Mouse (Mus musculus): ENCODE measurements at regions not wholly inside any gene's neighbourhood (a gene's known extent, or its start where the extent isn't known, plus 50 kb on each side); places are given as distances from the start of the nearest gene placed in this dataset.

DNA sequence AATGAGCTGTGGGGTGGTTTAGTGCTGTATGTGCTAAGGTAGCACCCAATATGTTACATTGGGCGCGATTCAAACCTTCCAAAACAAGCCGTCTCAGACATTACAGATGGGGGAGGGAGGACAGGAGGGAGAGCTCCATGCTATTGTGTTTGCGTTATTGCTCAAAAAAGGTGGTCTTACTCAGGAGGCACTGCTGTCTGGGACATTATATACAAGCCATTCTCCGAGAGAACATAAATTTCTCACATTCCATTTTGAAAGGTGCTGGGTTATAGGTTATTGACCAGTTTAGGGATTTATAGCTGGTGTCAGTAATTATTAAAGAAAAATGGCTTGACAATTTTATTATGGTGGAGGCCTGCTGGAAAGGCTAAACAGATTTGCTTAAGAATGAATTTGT is 649.4 kb downstream of the Kcnj2 start:
- no peak for DNase-seq (ENCODE audit: low spot score)

DNA sequence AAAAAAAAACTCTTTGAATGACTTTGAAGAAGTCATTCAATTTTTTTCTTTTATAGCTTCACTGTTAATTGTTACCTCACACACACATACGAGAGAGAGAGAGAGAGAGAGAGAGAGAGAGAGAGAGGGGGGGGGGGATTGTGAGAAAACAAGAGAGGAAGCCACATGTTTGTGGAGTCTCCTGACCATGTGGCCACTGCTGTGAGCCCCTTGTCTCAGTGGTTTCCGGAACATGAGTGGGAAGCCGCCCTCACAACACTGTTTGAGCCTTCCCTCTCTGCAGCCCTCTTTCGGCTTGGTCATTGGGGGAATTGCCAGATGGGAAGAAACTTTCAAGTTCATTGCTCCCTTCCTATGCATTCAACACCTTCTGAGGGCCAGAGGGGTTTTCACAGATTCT is 656.3 kb downstream of the Kcnj2 start:
- no peak for DNase-seq (ENCODE audit: low spot score)

DNA sequence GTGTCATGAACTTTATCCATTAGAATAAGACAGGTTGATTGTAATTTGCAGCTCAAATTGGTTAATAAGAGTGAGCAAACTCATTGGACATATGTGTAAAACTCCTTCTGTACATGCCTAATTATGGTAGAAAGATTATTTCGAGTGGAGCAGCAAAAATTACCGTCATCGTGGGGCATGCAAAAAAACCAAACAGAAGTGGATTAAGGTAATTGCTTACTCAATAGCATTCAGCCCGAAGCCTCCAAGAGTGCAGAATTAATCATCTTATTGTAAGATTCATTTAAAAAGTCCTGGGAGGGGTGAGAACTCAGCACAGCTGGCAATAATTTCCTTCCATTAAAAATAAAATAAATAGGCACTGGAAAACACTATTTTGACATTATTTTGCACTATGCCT is 662.2 kb downstream of the Kcnj2 start:
- DNase-seq (ENCODE audit: low spot score): no peak

DNA sequence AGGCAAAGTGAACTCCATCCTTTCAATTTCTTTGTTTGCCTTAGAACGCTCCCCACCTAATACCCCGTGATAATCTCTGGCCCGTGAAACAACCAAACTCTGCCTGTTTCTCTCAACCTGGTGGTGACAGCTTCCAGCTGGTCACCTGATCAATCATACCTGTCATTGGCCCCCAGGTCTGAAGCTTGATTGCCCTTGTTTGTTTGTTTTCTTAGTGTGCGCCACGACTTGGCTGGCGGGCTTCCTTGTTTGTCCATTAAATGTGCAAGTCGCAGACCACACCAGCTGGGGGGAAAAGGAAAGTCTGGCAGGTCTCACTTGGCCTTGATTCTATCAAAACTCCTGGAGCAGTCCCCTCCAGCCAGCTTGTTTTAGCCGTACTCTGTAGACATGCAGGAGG is 666.1 kb downstream of the Kcnj2 start:
- DNase-seq (ENCODE audit: low spot score): no peak

DNA sequence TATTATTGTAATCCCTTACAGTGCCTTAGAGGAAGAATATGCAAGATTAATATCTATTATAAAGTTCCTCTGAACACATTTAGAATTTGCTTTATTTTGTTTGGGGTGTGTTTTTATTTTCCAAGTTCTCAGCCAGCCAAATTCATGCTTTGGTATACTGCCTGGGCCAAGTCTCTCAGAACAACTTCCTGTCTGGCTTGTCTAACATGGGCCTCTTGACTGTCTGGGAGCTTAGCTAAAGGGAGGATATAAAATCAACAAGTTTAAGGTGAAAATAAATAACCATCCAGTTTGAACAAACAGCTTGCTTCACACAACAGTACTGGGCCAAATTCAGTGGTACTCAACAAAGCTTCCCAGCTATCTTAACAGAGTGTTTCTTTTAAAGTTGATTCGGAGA is 669.5 kb downstream of the Kcnj2 start:
- no peak for DNase-seq (ENCODE audit: low spot score)

DNA sequence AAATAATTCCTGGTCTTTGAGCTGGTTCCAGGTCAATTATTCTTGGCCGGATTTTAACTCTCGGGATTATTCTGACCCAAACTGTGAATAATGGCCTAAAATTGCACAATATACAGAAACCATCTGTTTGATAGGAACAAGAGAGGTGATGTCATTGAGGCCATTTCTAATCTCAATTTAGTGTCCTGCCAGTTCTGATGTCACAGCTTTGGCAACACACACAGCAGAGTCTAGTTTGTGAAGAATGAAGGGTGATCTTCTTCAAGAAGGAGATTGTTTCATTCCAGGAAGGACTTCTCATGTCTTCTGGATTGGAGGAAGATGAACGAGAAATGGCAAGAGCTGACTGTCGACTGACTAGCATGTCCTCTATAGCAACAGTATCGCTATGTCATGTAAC is 670.0 kb downstream of the Kcnj2 start:
- no peak for DNase-seq (ENCODE audit: low spot score)

DNA sequence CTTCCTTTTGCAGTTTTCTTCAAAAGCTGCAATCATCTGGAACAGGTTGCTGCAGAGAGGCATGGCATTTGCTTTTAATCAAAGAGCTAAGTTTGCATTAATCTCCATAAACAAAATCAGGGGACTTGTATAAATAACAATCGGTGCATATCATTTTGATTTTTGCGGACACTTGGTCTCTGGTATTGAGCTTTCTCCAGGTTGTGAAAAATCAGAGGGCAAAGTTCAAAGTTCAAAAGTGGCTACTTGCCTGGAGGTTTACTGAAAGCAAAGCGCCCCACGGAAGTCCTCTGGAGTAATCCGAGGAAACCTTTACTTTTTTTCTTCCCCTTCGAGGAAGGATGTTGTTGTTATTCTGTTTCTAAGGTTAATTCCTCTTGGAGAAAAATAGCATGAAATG is 677.4 kb downstream of the Kcnj2 start:
- no peak for DNase-seq (ENCODE audit: low spot score)

DNA sequence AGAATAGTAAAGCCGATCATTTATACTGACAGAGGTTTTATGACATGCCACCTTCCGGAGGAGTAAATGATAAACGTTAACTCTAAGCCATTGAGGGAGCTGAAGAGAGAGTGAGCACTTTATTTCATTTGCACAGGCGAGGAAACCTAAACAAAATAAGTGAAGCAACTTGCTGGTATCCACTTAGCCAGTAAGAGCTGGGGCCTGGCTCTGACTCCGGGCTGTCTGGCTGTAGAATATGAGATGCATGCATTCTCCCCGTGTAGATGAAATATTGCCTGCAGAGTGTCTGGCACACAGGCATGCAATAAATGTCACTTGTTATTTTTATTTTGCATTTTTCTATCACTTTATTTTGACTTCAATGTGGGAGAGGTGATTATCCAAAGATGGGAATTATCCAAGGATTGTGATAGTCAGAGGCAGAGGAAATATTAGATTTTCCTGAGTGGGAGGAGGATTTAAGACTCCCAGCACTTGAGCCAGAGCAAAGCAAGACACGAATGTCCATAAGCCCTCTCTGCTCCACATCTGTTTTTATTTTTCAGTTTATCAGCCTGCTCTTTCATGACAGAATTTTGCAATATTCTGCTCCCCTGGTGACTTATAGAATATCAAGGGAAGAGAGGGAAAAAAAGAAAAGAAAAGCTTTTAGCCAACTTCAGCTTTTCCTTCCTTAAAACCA is 681.4 kb downstream of the Kcnj2 start:
- DNase-seq (ENCODE audit: low spot score): no peak

DNA sequence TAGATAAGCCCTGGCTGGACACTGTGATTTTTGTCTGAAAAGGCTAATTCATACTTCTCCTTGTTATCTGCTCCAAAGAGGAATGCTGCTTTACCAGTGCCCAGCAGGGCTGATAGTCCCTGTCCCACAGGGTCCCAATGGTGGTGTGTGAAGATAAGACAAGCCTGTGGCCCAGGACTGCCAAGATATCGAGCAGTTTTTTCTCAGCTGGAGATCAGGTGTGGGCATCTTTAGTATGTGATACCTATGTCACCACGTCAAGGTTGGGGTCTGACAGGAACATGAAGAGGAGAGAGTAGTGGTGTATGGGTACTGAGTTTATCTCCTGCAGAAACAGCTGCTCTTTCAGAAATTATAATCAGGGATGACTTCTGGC is 682.0 kb downstream of the Kcnj2 start:
- no peak for DNase-seq (ENCODE audit: low spot score)

DNA sequence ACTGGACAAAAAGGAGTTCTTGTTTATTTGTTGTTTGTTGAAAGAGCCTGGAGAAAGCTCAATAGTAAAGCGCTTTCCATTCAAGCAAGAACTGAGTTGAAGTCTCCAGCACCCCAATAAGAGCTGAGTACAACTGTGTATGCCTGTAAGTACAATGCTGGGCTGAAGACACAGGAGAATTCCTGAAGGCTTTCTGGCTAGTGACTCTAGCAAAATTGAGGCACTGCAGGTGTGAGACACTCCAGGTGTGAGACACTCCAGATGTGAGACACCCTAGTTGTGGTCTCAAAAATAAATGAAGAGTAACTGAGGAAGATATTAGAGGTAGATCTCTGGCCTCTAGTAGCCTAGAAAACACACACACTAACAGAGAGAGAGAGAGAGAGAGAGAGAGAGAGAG is 682.5 kb downstream of the Kcnj2 start:
- DNase-seq (ENCODE audit: low spot score): no peak

DNA sequence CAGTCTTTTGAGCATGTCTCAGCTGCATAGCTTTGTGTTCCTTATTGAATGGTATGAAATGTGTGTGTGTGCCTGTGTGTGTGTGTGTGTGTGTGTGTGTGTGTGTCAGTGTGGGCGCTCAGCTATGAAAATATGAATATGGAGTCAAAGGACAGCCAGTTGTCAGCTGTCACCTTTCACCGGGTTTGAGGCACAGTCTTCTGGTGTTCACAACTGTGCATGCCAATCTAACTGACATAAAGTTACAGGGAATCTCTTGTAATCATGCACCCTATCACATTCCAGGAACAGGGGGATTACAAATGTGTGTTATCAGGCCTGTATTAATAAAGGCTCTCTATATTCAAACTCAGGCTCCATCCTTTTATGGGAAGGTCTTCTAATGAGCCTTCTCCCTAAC is 688.8 kb downstream of the Kcnj2 start:
- no peak for DNase-seq (ENCODE audit: low spot score)

DNA sequence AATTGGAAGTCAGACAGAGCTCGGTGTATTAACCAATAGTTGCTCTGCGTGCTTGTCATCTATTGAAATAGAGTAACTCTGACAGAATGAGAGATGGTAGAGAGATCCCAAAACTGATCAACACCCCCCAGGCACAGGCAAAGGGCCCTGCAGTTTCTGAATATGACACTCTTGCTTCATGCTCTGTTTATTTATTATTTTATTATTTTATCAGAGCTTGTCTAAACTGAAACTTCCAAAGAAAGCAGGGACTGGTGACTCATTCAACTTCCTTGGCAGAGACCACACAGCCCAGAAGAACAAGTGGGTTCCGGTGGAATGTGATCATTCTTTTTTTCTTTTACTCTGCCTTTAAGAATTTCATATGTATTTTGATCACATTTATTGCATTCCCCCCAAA is 697.1 kb downstream of the Kcnj2 start:
- no peak for DNase-seq (ENCODE audit: low spot score)

DNA sequence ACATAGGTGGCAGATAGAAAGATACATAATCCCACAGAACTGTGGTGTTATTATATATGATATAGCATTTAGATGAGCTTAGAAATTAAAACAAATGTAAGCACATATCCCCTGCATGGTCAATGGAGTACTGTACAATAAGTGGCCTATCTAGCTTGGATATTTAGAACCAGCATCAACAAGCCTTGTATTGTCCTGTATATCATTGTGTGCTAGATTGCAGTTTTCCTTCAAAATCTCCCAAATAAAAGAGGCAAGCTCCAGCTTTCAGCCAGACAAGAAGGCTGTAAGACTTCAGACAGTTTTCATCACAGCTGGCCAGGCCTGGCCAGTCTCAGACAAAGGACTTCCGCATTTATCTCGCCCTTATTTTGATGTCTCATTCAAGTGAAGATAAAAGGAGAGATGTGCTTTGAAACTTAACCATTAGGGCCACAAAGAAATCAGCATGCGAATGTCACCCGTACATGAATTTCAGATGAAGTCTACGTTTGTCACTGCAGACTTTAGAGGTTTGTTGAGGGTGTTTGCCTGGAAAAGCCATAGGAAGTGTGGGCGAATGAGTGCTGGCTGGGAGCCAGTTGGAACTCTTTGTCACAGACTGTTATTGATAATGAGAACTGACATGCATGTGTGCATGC is 700.5 kb downstream of the Kcnj2 start:
- no peak for DNase-seq (ENCODE audit: low spot score)

DNA sequence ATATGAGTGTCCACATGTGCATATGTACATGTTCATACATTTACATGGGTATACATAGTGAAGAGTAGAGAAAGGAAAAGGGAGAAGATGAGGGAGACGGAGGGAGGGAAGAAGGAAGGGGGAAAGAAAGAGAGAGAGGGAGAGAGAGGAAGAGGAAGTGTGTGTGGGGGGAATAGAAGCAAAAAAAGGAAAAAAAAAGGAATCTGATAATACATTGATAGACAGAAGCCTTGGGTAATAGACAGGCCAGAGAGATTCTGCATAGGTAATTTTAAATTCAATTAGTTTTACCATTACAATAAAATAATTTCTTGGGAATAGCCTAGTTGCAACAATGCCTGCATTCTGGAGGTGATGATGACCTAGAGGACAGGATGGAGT is 701.0 kb downstream of the Kcnj2 start:
- DNase-seq (ENCODE audit: low spot score): no peak

DNA sequence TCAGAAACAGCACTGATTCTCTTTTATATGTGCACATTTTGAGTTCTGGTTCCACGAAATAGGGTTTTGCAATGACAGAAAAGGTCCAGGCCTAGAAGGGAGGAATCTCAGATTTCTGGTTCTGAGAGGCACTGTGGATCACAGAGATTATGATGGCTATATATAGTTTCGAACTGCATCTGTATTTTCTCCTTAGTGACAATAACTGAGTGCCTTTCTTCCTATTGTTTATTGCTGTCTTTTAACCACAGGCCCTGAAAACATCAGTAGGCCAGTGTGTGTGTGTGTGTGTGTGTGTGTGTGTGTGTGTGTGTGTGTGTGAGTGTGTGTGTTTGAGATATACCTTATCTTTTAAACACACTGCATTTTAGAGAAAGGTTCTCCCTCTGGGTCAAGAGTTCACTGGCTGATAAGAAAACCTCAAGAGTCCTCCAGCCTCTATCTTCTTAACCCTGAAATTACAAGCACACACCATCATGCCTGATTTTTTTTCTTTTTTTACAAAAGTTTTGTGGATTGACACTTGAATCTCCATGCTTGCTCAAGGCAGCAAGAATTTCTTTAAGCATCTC is 708.2 kb downstream of the Kcnj2 start:
- DNase-seq (ENCODE audit: low spot score): no peak

DNA sequence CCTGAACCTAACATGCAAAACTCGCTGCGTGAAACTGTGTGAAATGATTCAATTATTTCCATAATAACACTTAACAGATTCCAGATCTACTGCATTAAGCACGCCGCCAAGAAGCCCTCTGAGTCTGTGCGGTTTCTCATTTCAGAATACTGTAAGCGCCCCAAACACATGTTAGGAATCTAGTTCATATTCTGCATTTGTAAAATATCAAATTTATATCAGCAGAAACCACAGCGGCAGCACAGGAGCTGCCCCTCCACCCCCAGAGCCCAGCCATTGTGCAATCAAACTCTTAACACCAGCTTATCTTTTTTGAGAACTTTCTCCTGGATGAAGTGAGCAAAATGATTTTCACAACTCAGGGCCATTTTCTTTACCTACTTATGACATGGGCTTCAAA is 715.4 kb downstream of the Kcnj2 start:
- DNase-seq (ENCODE audit: low spot score): no peak

DNA sequence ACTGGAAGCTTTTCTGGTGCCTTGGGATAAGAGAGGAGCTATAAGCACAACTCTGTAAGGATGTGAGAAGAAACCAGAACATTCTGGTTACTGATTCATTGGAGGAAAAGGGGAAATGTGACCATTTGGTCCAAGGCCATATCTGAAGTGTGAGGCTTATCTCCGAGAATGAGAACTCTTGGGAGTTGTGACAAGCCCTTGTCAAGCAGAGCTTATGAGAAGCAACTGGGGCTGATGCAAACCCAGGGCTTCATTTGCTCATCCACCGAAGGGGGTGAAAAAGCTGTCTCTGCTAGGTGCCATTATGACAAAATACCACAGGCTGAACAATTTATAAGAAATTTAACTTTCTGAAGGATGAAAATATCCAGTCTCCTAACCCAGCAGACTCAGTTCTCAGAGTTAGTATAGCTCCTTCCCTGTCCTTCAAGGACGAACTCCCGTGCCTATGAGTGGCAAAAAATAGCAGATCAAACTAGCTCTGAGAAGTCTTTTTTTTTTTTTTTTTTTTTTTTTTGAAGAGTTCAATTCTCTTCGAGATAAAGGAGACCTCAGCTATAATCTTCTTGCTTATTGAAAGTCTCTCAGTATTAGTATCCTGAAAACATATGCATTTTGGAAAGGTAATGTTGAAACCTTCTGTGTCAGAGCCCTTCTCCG is 725.4 kb downstream of the Kcnj2 start:
- no peak for DNase-seq (ENCODE audit: low spot score)

DNA sequence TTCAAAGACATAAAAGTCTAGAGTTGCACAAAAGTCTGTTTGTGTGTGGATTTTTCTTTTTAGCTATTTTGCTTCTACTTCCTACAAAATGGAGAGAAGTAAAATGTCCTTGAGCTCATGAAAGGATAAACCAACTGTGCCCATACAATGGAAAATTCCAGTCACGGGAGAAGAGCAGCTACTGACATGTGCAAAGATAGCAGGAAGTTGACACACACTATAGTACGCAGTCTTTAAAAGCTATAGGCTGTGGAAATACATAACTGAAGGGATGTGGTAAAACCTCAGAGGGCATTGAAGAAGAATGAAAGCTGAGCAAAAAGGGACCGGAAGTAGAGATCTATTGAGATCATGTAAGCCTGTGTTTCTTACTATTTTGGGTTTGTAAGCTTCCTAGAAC is 735.1 kb downstream of the Kcnj2 start:
- no peak for DNase-seq (ENCODE audit: low spot score)

DNA sequence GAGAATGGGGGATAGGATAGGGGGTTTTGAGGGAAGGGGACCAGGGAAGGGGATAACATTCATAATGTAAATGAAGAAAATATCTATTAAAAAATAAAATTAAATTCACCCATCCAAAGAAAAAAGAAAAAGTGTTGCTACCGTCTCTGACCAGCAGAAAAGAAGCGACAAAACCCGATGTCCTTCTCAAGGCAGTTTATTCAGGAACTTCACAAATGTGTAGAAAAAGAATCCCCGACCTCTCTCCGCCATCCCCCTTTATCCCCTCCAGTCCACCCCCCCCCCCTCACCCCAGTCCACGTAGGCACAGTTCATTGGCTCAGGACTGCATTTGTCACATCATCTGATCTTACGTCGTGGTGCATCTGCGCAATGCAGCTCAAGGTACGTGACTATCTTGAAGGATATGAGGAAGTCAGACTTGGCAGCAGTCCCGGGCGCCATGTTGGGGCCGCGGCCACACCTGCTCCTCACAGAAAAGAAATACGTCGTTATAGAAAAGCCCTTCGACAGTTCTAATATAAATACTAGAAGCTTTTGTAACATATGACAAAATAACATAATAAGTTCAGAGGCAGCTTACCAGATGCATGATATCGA is 750.3 kb downstream of the Kcnj2 start:
- no peak for DNase-seq (ENCODE audit: low spot score)

DNA sequence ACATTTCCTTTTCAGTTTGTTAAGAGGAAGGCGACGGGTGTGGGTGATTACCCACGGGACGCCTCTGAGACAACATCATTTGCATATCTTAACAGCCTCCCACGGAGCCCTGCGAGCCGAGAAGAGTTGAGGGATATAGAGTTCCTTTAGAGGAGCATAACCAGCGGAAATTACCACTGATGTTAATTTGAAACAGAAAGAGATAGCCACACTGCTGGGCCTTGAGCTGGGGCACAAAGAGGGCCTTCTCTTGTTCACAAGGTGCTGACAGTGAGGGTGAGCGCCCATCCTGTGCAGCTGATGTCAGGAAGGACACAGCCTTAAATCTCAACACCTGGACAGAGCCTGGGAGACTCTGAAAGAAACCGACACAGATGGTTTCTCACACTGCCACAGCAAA is 752.2 kb downstream of the Kcnj2 start:
- DNase-seq (ENCODE audit: low spot score): peak; percentile 4

DNA sequence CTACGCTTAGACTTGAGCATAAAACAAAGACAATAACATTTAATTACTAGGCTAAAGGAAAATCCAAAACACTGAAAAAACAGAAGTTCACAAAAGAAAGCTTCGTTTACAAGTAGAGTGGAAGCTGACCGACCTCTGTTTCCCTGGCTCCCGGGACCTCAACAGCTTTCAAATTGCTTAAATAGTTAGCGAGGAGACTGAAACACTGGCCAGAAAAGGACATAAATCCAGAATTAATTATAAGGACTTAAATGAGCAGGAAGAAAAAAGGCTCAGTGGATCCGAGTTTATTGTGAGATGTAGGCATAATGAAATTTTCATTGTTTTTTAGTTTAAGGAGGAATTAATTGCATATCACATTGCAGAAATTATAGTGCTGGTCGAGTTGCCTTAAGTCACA is 754.4 kb downstream of the Kcnj2 start:
- no peak for DNase-seq (ENCODE audit: low spot score)

DNA sequence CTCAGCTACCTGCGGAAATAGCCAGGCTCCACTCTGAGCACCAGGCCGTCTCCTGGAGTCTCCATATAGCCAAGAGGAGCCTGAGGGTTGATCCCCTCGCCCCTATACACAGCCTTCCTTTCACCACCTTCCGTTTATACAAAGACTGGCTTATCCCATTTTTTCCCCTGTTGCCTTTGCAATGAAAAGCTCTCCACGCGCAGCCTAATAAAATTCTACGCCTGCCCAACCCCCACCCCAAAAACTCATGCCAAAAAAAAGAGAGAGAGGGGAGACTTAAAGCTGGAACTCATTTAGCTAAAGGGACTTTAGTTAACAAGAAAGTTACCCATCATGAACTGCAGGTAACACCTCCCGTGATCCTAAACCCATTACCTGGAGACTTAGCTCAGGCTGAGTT is 762.5 kb downstream of the Kcnj2 start:
- no peak for DNase-seq (ENCODE audit: low spot score)

DNA sequence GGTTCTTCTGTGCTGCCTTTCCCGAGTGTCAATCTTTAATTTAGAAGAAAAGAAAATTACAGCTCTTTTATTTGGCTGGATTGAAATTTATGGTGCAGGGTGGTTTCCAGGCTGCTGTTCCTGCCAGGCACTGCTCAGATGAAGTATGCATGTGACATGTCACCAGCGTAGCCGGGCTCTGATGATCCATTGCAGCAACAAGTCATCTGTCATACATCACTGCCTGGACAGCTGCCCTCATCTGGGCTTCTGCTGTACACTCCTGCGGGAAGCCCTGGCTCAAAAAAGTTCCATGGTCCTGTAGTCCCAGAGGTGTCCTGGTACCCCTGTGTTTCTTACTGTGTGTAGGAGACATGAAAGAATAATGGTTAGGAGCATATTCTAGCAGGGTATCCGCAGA is 773.0 kb downstream of the Kcnj2 start:
- no peak for DNase-seq (ENCODE audit: low spot score)
